ENCODE assay signal across 8 mouse cellular contexts in the genomic region with DNA sequence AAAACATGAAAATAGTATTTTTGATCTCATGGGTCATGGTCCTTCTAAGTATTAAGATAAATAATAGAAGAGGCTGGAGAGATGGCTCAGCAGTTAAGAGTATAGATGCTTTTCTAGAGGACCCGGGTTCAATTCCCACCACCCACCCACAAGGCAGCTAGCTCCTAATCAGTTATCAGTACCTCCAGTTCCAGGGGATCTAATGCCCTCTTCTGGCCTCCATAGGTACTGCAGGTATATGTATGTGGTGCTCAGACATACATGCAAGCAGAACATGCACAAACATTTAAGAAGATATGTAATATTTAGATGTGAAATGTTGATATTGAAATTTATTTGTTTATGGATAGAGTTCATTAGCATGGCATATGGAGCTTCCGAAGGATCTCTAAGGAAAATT. TPM values are rescaled to one million over a fixed set of nuclear protein-coding genes. Genes with fewer than 3 reads are reported as not detected.
A peak's percentile ranks its signal among the peaks of the same experiment; 100 is the strongest.
DNase-seq lines count a peak whose midpoint lies in the region; ATAC-seq lines count a peak whose summit lies in the region.

No protein-coding gene starts in this region.

- DNase-seq in adrenal gland, adult 2 months, result peak; percentile 23
- no peak for DNase-seq in adrenal gland, adult 8-10 months
- peak; percentile 28 for DNase-seq in left cerebral cortex, postnatal 4 days
- no peak for DNase-seq in left cerebral cortex, postnatal 10 days (ENCODE audit: extremely low spot score in 1 of 2, low spot score in 2 of 2)
- peak; percentile 21 for DNase-seq in adipocyte (ENCODE audit: low spot score)
- peak; percentile 12 to 19 for DNase-seq in natural killer cell, adult 2 months (ENCODE audit: low spot score in 2 of 2)
- DNase-seq in gastrocnemius, postnatal 14 days, result no peak

- no peak for ATAC-seq in erythroblast, adult 5-6 weeks (replicated peaks; ENCODE audit: low FRiP score, poor library complexity, severe bottlenecking)

- intact Hi-C loops in left cerebral cortex, postnatal 4 days (cut with DNase I), result no loop called here
- intact Hi-C loops in left cerebral cortex, postnatal 10 days (cut with DNase I), result no loop called here
- intact Hi-C loops in gastrocnemius, postnatal 14 days (cut with DNase I; ENCODE audit: low total_unique reads), result no loop called here

RNA-seq across cellular contexts. Expression of gene Prok2, which starts 56.8 kb away (rescaled TPM):
- not detected for total RNA-seq in adrenal gland, adult 2 months (2021)
- polyA plus RNA-seq in adrenal gland, adult 2 months (2012; rRNA removed), result not detected in 2 replicates
- not detected for total RNA-seq in adrenal gland, adult 8-10 months (2022)
- 1 to 10 TPM in 1 of 2 experiments, under 1 TPM in 1; 0.78 to 2.7 TPM for total RNA-seq in left cerebral cortex, postnatal 4 days (2021)
- total RNA-seq in left cerebral cortex, postnatal 10 days (2021), result 1 to 10 TPM; 1.1 to 1.7 TPM
- 2.1 TPM in 1 of 2 replicates, not detected in the other for total RNA-seq in erythroblast, adult 5-6 weeks (2015; ENCODE audit: low replicate concordance)
- total RNA-seq in erythroblast, adult 5-6 weeks (2017; ENCODE audit: low replicate concordance), result 2.1 TPM in 1 of 2 replicates, not detected in the other
- total RNA-seq in gastrocnemius, postnatal 14 days (2021), result not detected

Comparison
In these comparisons a context has a peak if more than half of its experiments do, and no peak if none do; other contexts are left out.
1. DNase-seq: peak in adrenal gland, adult 2 months (single experiment), left cerebral cortex, postnatal 4 days (single experiment), adipocyte (single experiment) and natural killer cell, adult 2 months (2 of 2); none in adrenal gland, adult 8-10 months (single experiment), left cerebral cortex, postnatal 10 days (0 of 2) and gastrocnemius, postnatal 14 days (single experiment).